Mouse (Mus musculus): ENCODE data around the gene Ptpn1.

Gene Ptpn1

DNA sequence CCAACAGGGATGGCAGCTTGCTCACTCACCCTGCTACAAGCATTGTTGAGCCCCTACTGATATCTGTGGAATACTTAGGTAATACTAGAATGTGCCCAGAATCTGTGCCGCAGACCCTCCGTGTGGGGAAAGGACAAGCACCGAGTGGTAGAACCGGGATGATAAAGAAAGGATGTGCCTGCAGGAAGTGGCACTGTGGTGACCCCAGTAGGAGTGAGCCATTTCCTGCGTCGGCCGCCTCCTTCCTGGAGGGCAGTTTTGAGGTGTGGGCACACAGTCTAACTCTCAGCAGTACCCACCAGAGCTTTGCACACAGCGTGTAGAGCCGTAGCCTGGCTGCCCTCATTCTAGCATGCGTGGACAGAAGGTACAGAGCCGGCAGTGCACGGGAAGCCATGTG is 43.9 kb downstream of the Ptpn1 start:
- DNase-seq, result no peak

GRCm38 (mm10) chr2:167978271-167978670 is 46.4 kb downstream of the Ptpn1 start:
- no peak for DNase-seq

DNA sequence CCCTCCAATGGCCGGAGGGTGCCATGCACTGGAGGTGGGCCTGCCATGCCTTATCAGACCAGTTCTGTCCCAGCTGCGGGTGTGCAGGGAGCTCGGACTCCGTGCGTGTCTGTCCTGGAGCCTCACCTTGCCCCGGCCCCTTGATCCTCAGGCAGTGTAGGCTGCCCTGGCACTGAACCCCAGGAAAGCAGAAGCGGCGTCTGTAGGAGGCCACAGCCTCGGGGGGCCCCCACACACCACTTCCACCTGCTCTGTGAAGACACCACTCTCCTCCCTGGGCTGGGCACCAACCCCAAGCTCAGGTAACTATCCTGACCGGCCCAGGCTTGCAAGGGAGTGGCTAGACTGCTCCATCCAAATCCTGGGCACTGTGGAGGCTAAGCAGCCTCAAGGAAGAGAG is 48.5 kb downstream of the Ptpn1 start:
- no peak for DNase-seq

DNA sequence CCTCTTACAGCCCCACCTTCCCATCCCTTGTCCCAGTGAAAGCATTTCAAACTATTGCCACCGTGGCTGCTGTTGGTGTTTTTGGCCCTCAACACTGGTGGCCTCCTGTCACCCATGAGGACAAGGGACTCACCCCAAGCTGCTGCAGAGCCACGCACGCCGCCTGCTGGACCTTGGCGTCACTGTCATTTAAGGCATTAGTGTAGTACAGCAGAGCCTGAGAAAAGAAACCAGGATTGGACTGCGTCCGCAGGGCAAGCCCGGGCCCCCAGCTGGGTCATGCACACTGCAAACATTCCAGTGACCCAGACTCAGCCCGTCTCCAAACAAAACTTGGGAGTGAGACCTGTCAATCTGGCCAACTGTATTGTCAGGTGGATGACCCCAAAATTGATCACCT is 50.8 kb downstream of the Ptpn1 start:
- peak; percentile 64 for DNase-seq

DNA sequence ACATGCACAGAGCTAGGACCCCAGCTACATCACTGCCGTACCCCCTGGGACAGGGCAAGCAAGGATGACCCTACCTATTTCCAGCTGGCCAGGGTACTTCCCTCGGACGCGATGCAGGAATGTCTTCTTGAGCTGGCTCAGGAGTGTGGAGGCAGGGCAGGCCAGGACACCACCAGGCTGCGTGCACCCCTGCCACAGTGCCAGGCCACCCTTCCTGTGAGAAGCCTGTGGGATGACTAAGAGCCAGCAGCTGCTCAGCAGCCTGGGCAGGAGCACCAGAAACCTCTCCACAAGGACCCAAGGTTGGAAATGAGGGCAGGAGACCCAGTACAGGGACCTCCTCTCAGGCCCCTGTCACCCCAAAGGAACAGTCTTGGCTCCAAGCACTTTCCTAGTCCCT is 52.5 kb downstream of the Ptpn1 start:
- no peak for DNase-seq

DNA sequence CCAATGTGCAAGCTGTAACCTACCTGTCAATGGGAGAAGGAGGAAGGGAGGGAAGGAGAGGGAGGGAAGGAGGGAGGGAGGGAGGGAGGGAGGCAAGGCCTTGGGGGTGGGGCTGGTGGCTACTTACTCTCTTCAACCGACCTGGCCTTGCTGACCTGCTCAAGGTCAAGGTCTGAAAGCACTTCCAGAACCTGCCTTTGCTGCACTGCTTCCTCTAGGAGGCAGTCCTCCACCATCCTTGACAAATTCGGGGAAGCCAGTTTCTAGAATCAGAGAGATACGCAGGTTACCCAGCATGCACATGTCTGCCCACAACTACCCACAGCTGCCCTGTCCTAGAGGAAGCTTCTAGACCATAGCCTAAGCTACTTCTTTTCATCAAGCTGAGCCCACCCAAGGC is 53.1 kb downstream of the Ptpn1 start:
- DNase-seq, result no peak

GRCm38 (mm10) chr2:167986762-167987161 is 54.9 kb downstream of the Ptpn1 start:
- peak; percentile 43 for DNase-seq

DNA sequence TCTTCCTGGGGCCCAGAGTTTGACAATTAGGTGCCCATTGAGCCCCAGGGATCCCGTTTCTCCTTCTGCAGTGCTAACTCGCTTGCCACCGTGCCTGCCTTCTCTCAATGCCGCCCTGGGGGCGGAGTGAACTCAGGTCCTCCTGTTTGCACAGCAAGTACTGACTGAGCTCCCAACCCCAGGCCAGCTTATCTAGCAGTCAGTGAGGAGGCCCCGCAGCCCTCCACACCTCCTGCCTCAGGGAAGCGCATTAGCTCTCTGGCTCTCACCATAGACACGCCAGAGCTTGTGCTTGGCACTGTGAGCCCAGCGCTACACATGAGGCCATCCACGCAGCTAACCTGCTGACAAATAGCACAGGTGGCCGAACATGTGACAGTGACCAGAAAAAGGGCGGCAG is 55.8 kb downstream of the Ptpn1 start:
- DNase-seq, result peak; percentile 65

- DNase-seq, result peak; percentile 36
These were observed 57.5 kb downstream of the Ptpn1 start for GRCm38 (mm10) chr2:167989310-167989709.

- no peak for DNase-seq
These were observed 61.4 kb downstream of the Ptpn1 start for GRCm38 (mm10) chr2:167993260-167993659.

DNA sequence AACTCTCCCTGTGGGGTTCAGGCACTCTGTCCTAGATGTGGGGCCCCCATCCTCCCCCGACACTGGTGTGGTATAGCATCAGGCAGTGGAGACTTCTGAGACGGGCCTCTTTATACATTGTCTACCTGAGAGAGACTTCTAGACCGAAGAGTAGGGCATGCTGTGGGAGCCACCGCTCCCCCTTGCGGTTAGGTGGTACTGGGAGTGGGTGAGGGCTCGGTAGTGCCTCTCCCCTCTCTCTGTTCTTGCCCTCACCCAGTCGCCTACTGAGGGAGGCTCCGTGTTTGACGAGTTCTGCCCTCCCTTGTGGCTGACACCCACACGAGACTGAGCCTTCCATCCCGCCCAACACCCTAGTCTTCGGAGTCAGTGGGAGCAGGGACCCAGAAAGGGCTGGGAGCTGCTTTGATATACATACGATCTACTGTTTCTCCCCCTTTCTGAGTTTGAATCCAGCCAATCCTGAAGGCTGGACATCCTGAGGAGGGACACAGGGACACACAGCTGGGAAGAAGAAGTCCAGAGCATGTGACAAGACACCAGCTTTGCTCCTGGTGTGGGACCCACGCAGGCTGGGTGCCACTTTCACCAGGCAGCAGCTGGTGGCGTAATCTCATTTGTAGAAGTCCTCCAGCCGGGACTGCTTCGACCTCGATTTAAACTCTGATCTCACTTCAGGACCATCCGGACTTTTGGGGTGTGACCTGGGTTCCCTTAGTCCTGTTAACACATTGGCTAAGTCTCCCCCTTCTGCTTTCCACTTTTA is 64.2 kb downstream of the Ptpn1 start:
- DNase-seq, result no peak

GRCm38 (mm10) chr2:167996672-167997215 is 64.9 kb downstream of the Ptpn1 start:
- DNase-seq, result no peak

GRCm38 (mm10) chr2:167997562-167997961 is 65.7 kb downstream of the Ptpn1 start:
- no peak for DNase-seq

DNA sequence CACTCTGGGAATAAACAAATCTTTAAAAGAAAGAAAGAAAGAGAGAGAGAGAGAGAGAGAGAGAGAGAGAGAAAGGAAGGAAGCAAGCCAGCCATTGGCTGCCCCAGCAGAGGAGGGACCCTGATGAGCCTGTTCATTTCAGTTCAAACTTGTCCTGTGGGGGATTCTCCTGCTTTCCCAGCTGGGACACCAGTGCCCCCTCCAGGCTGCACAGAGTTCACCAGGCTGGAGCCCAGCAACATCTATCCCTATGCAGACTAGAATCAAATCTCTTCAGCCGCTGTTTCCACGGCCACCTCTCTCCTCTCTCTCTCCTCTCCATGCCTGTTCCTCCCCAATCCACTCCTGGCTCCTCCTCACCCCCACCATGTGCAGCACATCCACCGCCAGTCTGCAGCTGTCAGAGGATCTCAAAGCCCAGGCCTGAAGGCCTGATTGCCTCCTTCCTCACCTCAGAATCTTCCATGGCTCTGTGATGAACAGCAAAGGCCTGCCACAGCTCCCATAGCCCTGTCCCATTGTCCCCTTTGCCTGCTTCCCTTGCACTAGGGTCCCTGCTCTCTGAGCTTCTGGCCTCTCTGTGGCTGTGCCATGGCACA is 67.4 kb downstream of the Ptpn1 start:
- no peak for DNase-seq

DNA sequence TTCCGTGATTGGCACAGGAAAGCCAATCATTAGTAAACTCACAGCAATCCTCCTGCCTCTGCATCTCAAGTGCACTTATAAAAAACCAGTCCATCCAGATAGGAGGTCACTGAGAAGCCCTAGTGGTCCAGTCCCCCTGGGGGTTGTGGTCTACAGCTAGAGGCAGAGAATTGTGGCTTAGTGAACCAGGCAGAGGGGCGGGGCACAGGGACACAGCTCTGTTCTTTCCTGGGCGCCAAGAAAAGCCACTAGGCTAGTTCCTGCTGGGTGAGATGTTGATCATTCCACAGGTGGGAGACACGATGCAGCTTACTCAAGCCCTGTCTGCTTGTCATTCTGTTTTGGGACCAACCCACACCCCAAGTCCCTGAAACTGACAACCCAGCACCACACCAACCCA is 70.3 kb downstream of the Ptpn1 start:
- no peak for DNase-seq

GRCm38 (mm10) chr2:168002884-168003283 is 71.0 kb downstream of the Ptpn1 start:
- DNase-seq, result no peak

DNA sequence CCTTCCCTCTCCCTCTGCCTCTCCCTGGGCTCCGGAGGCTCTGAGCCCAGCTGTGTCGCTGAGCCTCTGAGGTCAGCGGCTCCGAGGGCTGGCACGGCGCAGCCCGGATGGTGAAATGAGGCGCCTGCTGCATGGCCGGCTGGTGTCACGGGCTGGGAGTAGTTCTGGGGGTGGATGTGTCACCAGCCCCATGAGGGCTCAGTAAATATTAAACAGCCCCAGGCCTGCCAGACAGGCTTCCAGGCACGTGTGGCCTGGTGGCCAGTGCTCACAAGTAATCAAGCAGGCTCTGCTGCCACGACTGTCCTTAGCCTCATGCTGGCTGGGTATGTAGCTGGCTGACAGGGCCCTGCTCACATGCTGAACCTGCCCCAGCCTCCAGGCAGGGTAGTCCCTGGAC is 71.6 kb downstream of the Ptpn1 start:
- DNase-seq, result no peak

DNA sequence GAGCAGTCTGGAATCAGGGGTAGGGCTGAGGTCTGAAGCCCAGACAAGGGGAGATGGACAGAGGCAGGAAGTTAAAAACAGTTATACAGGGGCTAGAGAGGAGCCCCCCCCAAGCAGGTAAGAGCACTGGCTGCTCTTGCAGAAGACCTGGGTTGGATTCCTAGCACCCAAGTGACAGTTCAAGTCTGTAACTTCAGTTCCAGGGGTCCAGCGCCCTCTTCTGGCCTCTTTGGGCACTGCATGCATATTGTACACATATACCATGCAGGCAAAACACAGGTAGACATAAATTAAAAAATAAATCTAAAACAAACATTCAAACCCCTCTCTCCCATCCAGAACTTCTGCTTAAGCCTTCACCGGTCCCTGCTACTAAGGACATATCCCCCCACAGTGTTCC is 72.5 kb downstream of the Ptpn1 start:
- no peak for DNase-seq

- DNase-seq, result no peak
These were observed 73.1 kb downstream of the Ptpn1 start for GRCm38 (mm10) chr2:168005005-168005404.

- peak; percentile 43 for DNase-seq
These were observed 73.8 kb downstream of the Ptpn1 start for GRCm38 (mm10) chr2:168005616-168006015.

DNA sequence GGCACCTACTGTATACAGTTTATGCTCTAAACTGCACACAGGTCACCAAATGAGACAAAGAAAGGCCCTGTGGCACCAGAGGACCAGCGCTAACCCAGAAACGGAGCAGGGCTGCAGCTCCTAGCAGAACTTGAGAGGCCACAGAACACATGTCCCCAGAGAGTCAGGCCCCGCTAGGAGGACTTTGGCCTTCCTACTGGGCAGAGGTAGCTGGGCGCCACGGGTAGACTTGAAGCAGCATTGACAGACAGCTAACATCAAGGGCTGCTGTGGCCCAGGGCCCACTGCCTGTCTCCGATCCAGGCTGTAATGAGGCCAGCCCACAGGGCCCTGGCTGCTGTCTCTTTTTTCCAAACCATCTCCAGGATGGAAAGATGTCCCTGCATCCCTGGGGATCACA is 74.6 kb downstream of the Ptpn1 start:
- no peak for DNase-seq

DNA sequence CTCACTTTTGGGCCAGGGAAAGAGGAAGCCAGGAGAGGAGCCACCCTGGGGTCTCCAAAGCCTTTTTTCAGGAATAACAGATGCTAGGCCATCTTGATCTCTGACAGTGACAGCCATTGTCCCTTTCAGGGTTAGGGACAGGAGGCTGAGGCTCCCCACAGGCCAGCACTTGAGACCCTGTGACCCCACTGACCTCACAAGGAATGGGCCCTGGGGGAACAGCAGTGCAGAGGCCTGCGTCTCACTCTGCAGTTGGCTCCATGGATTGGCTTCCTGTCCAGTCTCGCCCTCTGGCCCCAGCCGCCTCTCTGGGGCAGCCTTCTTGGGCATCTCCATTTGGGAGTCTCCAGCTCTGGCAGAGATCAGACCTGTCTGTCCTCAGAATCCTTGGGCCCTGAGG is 76.3 kb downstream of the Ptpn1 start:
- no peak for DNase-seq

DNA sequence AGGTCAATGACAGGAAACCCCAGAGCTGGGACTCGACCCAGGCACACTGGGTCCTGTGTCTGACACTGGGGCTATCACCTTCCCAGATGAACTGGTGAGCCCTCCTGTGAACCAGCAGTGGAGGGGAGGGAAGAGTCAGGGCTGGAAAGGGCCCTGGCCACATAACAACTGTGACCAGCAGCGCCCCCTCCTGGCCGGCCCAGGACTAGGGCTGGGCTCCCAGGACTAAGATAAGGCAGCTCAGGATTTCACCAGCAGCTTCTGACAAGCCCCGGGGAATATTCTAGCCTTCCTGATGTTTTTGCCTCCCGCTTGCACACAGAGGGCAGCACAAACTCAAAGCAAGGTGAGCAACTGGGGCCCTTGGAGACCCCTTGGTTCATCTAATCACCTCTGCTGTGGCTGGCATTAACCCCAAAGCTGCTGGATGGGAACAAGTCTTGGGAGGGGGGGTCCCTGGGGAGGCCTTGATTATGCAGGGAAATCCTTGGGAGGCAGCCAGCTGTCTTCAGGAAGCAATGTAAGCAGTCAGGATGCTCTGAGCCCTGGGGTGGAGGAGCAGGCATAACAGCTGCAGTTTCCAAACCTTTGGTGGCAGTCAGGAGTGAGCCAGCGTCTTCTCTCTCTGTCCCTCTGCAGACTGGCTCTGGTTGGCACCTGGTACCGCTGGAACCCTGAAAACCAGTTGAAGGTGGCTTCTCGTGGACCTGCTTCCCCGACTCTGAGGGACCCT is 78.2 kb downstream of the Ptpn1 start, which contains the start of gene Ripor3:
TSS of gene Ripor3 (minus strand) at position 683 of the 733 bp plus-strand sequence.
- DNase-seq, result peak; percentile 81

DNA sequence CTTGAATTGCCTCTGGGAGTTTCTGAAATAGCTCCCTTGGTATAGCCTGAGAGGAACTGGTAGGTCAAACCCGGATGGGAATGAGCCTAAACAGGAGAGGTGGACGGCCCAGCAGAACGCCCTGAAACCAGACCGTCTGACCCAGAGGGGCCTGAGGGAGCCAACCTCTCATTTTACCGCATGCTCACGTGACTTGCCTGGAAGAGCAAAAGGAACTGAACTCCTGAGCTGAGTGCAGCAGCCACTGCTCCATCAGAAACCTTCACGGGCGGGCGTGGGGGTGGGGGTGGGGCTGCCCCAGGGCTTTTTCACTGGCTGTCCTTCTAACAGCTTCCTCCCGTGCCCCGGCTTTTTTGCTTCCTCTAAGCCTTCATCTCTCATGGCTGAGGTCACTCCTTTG is 79.0 kb downstream of the Ptpn1 start:
- DNase-seq, result no peak

Measured in liver (tissue).